Mouse (Mus musculus) CH12.LX (cell line): Measurements from ENCODE around the gene Nme3.

Experiments
- BHLHE40 ChIP-seq: IDR thresholded peaks from 2 replicates; pipeline ENCODE4 v1.6.1; 2011; ENCODE audit warnings: mild to moderate bottlenecking, low read depth, low read length, improper control_type of control experiment
- CTCF ChIP-seq, 2 experiments: IDR thresholded peaks in 1 of 2; conservative IDR thresholded peaks in 1 of 2; 2 replicates each; pipeline ENCODE4 v1.5.1; 2011 to 2012; ENCODE audit warnings: low read depth in 2 of 2, low read length in 2 of 2, improper control_type of control experiment in 1 of 2, inconsistent platforms in 1 of 2, mild to moderate bottlenecking in 1 of 2, moderate library complexity in 1 of 2
- E2F4 ChIP-seq: IDR thresholded peaks from 2 replicates; pipeline ENCODE4 v1.6.1; 2011; ENCODE audit warnings: low read depth, low read length, improper control_type of control experiment; ENCODE audit not compliant: insufficient replicate concordance
- KAT2A ChIP-seq: IDR thresholded peaks from 2 replicates; pipeline ENCODE4 v1.6.1; 2012; ENCODE audit warnings: low read length, improper control_type of control experiment, inconsistent platforms; ENCODE audit not compliant: insufficient replicate concordance
- MAX ChIP-seq: IDR thresholded peaks from 2 replicates; pipeline ENCODE4 v1.6.1; 2011; ENCODE audit warnings: low read length, improper control_type of control experiment
- MEF2A ChIP-seq: IDR thresholded peaks from 2 replicates; pipeline ENCODE4 v1.6.1; 2014; ENCODE audit warnings: low read depth, mild to moderate bottlenecking, inconsistent platforms, low read length, improper control_type of control experiment, borderline replicate concordance
- MYC ChIP-seq: IDR thresholded peaks from 2 replicates; pipeline ENCODE4 v1.6.1; 2011; ENCODE audit warnings: low read depth, mild to moderate bottlenecking, improper control_type of control experiment, low read length
- NRF1 ChIP-seq: IDR thresholded peaks from 2 replicates; pipeline ENCODE4 v1.6.1; 2014; ENCODE audit warnings: low read depth, mild to moderate bottlenecking, inconsistent platforms, low read length, improper control_type of control experiment, moderate library complexity
- USF1 ChIP-seq: IDR thresholded peaks from 2 replicates; pipeline ENCODE4 v1.6.1; 2014; ENCODE audit warnings: low read depth, mild to moderate bottlenecking, inconsistent platforms, low read length, improper control_type of control experiment
- ZC3H11A ChIP-seq: IDR thresholded peaks from 2 replicates; pipeline ENCODE4 v1.6.1; 2012; ENCODE audit warnings: low read depth, mild to moderate bottlenecking, inconsistent platforms, low read length, improper control_type of control experiment

DNA sequence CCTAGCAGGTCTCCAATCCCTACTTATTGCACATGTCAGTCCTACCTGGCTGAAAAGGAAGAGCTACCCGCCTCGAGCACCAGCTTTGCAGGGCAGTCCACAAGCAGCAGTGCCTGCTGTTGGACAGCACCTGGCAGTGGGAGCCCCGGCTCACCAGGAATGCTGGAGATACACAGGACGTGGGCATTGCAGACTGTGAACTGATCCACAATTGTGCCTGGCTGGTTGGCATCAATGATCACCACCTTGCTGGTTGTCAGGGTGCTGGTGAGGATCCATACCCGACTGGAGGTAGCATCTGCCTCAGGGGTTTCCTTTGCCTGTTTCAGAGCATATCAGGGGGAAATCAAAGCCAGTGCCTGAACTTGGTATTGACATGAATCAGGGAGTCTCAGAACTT lies 5.8 kb downstream of the Nme3 start:
- no peak for TF ChIP-seq CTCF (conservative IDR thresholded peaks at IDR 0.05 in 1 of 2, IDR thresholded peaks at IDR 0.05 in 1 of 2; ENCODE audit: low read depth in 2 of 2, low read length in 2 of 2)
- no peak for TF ChIP-seq MEF2A
- no peak for TF ChIP-seq MAX
- no peak for TF ChIP-seq BHLHE40
- no peak for TF ChIP-seq E2F4
- TF ChIP-seq NRF1: no peak
- no peak for TF ChIP-seq USF1
- no peak for TF ChIP-seq ZC3H11A
- no peak for TF ChIP-seq KAT2A
- TF ChIP-seq MYC: no peak
